Mouse (Mus musculus): Measurements from ENCODE around the gene Urah. TPM values are rescaled to one million over a fixed set of nuclear protein-coding genes. Genes with fewer than 3 reads are reported as not detected.
A peak's percentile ranks its signal among the peaks of the same experiment; 100 is the strongest.

Gene Urah
- total RNA-seq (2021): 10 to 100 TPM; 14.7 to 35.6 TPM
- long read RNA-seq, experiment 1, transcript Urah-202 (4 exons, 719 nt): major isoform, 24 of 43 reads
- long read RNA-seq, experiment 1, transcript Urah-201 (3 exons, 890 nt): minor isoform, 13 of 43 reads
- long read RNA-seq, experiment 1, partial matches to known transcripts: 0 of 43 reads
- long read RNA-seq, experiment 1, other reads (novel, unspliced or antisense): 5 of 43 reads
- long read RNA-seq, experiment 2, partial matches to known transcripts: 0 of 1 reads
- long read RNA-seq, experiment 2, other reads (novel, unspliced or antisense): 0 of 1 reads

DNA sequence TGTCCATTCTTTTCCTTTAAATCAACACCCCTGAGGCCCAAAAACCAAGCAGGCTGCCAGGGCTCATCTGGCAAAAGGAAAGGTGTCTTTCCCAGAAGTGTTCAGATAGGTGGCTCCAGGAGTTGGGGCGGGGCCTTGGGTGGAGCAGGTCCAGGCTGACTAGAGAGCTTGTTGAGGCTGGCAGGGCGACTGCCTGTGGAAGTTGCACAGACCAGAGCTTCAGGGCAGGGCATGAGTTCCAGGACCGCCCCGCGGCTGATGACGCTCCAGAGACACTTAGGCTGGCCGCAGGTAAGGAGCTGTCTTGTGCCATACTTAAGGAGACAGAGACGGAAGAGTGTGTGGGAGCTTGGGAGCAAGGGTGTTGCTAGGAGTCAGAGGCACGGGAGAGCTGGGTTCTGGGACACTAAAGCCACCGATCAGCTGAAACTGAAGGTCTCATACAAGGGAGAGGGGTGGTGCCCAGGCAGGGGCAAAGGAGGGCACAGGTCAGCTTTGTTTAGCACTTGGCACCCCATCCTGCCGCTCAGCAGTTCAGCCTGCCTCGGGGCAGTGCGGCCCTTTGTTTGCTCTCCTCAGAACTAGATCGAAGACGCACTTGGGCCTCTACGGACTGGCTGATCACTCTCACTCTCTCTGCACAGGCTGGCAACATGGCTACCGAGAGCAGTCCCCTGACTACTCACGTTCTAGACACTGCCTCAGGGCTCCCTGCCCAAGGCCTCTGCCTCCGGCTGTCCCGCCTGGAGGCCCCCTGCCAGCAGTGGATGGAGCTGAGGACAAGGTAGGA, at the start of gene Urah:
Urah (plus strand) TSS at position 51 of the 790 bp plus-strand sequence.
- DNase-seq: peak; percentile 68

GRCm38 (mm10) chr7:140787406-140788052, 47.3 kb upstream of the Urah start, which contains the start of gene Syce1:
Gene Syce1, minus strand, starts transcription at chr7:140787852.
- DNase-seq: no peak

DNA sequence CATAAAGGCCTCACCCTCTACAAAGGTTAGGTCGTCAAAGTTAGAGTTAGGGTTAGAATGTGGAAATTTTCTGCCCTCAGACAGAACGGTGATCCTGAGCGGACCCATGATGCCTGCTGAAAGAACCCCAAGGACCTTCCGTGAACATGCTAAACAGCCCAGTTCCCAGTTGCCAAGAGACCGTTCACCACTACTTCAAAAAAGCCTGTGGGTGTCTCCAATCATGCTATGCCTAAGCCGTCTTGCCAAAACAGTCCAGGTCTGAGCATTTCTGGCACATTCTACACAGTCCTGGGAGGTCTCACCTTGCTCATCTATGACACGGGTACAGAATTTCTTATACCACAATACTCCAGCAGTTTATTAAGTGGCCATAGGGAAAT, 46.8 kb upstream of the Urah start:
- no peak for DNase-seq

DNA sequence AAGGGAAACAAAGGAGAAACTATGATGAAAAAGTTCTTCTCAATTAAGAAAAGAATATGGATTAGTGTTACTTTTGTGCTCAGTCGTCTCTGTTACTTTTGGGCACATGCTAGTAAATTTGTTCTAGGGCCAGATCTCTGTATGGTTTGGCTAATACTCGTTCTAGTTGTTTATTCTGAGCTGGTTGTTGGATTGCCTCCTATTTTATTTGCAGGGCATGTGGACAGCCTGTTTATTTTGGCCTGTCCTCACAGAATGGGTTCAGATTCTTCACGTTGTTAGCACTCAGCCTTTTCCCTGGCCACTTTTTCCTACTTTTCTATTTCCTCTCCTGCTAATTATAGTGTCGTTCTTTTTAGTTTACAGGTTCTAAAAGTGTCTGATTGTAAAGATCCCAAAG, 41.3 kb upstream of the Urah start:
- DNase-seq: no peak

GRCm38 (mm10) chr7:140797619-140798018, 37.2 kb upstream of the Urah start:
- no peak for DNase-seq

DNA sequence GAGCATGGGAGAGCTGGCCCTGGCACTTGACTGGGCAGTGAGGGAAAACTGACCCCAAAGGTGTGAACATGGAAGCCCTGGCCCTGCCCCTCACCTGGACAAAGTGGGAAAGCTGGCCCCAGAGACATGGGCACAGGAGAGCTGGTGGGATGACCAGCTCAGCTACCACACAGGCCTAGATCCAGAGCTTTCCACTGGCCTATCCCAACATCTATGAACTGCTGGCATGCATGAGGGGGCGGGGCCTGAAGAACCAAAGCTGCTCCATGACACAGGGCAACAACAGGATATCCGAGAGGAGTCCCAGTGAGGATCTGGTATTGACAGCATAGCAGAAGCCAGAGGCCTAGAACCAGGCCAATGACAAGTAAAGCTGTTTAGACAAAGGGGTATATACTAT, 36.6 kb upstream of the Urah start:
- no peak for DNase-seq

DNA sequence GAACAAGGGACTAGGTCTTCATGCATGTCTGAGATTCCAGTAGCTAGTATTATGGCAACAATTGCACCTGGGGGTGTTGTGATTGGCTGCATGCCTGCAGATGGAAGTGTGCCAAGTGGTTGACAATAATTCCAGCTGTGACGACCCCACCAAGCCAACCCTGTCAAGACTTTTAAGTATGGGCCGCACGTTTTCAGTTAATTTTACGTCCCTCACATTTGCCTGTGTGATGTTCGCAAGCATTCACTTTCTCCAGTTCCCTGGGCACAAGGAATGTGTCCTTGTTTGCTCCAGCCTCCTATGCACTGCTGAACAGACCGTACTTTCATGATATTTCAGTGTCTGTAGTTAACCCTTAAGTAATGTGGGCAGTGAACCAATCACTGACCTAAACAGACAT, 32.2 kb upstream of the Urah start:
- no peak for DNase-seq

- peak; percentile 78 for DNase-seq
Observed at GRCm38 (mm10) chr7:140805704-140806103, 29.1 kb upstream of the Urah start.

GRCm38 (mm10) chr7:140810496-140810895, 24.3 kb upstream of the Urah start:
- no peak for DNase-seq

GRCm38 (mm10) chr7:140811714-140812113, 23.1 kb upstream of the Urah start:
- no peak for DNase-seq

GRCm38 (mm10) chr7:140812850-140813249, 22.0 kb upstream of the Urah start:
- DNase-seq: no peak

GRCm38 (mm10) chr7:140820173-140820572, 14.6 kb upstream of the Urah start:
- no peak for DNase-seq

DNA sequence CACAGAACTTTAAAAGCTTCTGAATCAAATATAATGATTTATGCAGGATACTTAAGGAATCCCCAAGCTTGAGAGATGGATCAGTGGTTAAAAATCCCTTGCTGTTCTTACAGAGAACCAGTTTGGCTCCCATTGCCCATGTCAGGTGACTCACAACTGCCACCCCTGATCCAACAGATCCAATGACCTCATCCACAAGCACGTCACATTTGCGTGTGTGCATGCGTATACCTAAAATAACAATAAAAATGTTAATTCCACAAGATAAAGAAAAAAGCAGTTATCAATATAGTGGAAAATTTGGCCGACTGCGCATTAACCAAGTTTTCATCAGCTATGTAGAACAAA, 13.5 kb upstream of the Urah start:
- no peak for DNase-seq

DNA sequence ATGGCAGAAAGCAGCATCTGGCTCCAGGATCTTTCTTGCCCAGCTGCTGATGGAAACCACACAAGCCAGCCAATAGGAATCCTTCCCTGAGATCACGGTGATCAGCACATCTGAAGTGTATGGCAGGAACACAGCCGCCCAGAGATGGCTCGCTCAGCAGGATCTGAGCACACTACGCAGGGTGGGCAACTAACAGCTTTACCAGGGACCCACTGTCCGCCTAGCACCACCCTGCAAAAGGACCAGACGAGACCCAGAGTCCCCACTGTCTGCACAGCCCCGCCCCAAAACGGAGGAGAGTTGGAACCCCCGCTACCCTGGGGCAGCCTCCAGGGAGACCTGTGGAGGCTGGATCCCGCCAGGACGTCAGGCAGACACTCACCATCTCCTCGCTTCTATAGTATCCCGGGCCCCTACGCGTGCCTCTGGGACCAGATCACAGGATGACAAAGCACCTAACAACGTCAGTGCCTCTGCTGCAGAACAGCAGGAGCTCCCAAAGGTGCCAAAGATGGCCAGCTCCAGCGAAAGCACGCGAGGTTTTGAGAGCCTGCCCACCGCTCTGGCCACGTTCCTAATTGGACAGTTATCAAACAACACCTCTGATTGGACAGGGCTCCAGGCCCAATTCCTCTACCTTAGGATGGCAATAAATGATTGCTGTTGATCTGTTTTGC, 13.0 kb upstream of the Urah start, which contains the start of gene Zfp941:
Zfp941 (minus strand) TSS at position 526 of the 677 bp plus-strand sequence.
- peak; percentile 56 for DNase-seq

GRCm38 (mm10) chr7:140822731-140823130, 12.1 kb upstream of the Urah start:
- no peak for DNase-seq

DNA sequence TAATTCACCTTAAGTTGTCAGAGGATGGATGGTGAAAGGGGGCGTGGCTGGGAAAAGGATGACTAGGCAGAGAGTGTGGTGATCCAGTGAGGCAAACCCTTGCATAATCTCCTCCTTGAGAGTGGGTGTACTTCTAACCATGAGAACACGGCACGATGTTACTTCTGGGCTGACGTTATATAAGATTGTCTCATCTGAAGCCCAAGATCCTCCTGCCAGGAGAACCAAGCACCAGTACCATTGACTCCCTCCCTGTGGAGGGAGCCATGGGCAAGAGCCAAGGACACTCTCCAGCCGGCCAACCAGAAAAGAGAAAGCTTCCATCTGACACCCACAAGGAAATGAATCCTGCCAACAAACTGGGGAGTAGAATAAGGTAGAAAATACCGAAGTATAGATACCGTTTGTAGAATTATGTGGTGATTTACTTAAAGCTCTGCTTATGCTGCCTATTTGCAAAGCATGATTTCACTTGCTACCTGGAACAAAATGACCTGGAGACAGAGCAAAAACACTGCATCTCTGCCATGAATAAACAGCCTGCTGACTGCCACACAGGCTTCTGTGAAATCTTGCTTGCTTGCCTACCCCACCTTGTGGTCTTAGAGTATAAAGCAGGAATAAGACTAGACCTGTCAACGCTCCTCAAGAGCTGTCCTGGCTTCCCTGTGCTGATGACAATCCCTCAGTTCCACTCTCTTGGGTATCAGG, 6.5 kb upstream of the Urah start:
- DNase-seq: peak; percentile 26

DNA sequence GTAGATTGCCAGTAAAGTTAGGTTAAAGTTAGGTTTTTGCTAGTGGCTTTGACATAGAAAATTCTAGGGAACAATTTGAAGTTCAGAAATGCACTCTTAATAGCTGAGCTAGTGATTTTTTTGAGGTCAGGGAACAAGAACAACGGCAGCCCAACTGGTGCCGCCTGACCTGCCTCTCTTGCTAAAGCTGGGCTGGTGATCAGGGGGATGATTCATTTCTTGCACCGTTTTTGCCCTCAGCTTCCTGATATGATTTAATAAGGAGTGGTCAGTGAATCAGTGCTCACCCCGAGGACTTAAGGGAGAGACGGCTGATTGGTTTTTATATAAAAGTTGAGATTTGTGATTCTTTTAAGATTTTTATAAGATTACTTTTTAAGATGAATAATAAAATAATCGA, 3.4 kb upstream of the Urah start:
- DNase-seq: peak; percentile 34

GRCm38 (mm10) chr7:140833341-140833740, 1.5 kb upstream of the Urah start:
- DNase-seq: no peak

GRCm38 (mm10) chr7:140835758-140836087, 905 bp downstream of the Urah start:
- no peak for DNase-seq

GRCm38 (mm10) chr7:140836243-140837115, 1.7 kb downstream of the Urah start:
- peak; percentile 1 for DNase-seq

DNA sequence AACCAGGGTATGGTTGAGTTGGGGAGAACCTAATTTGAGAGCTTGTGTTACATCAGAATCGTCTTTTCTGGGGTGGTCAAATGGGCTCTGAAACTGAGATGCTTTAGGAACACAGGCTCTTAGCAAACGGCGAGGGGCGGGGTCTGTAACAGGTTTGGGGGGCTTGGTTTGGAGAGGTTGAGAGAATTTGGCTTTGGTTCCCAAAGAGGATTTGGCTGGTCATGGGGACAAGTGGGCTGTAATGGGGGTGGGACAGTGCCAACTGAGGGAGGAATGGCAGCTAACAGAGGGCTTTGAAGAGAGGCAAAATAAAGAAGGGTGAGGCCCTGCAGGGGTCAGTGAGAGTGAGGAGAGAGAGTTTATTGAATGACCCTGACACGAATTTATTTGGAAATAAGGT, 4.7 kb downstream of the Urah start:
- DNase-seq: peak; percentile 0
